Mouse (Mus musculus) mouse trophoblast stem cell (cell line): ENCODE measurements around the gene Cnn1.

Experiments
- in situ Hi-C, 2 experiments: fragments of 300-500 bp; cut with MseI, MboI; formaldehyde crosslinking; loops; 2 replicates in 1 of 2; 3 replicates in 1 of 2; pipeline ENCODE4 v1.15.1; 2025

Gene Cnn1

DNA sequence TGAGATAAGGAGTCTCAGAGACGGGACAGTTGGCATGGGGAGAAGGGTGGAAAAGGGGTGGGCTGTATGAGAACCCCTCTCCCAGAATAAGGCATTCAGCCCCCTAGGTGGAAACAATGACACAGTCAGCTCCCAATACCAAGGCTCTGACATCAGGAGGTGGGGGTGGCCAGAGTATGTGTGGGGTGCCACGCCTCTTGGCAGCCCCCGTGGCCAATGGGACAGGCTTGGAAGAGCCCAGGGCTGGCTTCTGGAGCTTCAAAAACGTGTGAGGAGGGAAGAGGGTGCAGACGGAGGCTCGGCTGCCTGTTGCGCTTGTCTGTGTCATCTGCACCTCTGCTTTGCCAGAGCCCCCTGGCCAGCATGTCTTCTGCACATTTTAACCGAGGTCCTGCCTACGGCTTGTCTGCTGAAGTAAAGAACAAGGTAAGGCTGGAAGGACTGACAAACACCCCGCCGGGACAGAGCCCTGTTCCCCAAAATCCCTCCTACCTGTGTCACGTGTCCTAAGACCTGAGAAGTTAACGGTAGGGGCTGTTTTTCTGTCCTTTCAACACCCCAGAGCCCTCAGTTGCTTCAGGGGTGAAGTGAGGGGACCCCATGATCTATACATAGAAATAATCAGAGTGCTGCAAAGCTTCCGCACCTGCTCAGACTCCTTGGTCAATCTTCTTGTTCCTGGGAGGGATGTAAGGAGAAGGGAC lies at the start of gene Cnn1:
Gene Cnn1 (plus strand): TSS at position 224 of the 704 bp plus-strand sequence.
- in situ Hi-C loops, result no loop called here

DNA sequence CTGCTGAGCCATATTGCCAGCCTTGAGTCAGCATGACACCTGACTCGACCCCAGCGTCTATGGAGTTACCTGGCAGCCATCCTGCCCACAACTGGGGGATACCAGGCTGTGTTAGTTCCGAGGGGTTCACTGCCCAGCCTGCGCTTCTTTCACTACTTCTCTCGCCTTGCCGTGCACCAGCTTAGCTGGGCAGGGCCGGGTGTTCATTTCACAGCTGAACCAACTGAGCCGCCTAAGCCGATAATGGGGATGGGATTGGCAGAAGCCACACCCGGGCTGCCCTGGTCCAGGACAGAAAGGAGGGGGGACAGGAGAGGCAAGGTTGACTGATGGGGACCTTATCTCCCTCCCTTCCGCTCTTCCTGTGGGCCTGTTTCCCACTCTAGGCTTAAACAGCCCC lies 49.7 kb upstream of the Cnn1 start:
- in situ Hi-C loops, result no loop called here

DNA sequence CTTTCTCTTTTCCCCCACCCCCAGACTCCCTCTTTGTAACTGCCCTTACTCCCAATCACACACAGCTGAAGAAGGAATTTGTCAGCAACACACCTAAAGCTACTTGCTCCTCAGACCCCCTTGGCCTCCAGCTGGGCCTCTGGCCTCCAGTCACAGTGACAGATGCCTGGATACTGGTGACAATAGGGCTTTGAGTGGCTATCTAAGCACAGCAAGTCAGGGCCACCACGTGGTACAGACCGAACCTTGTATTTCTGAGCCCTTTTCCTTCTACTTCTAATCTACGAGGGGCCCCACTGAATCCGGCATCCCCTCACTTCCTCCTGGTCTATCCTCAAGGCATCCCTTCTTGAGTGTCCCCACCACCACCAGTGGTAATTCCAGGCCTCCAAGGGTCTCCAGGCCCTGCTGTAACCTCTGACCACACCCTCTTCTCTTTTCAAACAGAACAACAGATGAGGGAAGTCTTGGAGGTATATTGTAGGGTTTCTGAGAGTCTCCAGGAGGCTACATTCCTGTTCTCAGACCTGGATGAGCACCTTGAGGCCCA lies 49.2 kb upstream of the Cnn1 start:
- in situ Hi-C loops, result no loop called here

DNA sequence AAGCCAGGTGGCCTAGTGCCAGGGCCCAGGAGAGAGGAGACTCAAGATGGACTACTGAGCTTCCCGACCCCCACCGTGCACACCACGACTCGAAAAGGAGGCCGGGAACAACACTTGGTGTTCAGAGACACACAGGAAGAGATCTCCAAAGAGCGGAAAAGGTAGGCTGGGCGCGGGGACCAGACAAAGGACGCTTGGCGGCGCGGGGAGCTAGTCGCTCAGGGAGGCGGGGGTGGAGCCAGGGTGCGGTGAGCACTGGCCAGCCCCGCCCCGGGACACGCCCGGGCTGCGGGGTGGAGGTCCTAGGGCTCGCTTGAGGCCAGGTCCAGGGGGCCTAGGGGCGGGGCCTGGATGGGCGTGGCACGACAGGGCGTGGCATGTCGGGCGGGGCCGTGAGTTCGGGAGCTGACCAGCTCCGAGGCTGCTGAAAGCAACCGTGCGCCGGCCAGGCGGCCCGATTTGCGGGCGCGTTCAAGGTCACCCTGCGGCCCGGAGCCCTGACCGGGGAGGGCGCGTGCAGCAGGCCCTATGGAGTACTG lies 48.6 kb upstream of the Cnn1 start:
- in situ Hi-C loops, result no loop called here

DNA sequence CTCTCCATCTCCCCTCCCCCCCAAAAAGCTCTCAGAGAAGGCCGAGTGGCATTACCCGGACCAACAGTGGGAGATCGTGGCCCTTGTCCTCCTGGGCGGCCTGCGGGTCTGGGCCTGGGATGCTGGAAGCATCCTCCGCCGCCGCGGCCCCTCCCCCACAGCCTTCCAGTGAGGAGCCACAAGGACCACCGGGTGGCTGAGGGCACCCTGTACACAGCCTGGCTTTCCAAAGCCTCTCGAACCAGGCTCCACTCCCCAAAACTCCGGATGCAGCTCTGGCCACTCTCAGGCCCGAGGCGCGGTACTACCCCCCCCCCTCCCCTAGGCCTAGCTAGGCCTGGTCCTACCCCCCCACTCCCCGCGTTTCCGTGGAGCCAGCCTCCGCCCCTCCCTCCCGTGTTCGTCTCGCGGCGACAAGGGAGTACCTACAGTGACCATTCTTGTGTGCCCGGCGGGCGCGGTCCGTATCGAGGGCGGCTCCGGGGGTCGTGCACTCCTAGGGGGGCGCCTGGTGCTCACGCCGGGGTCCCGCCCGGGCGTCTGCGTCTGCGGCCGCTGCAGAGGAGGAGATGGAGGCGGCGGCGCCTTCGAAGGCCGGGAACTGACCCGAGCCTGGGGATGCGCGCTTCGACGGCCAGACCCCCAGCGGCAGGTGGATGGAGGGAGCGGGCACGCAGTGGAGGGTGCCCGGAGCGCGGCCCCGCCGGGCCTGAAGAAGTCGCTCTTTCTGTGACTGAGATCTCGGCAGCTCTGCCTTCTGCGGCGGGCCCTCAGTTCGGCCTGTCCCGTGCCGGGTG lies 47.7 kb upstream of the Cnn1 start:
- in situ Hi-C loops, result no loop called here

DNA sequence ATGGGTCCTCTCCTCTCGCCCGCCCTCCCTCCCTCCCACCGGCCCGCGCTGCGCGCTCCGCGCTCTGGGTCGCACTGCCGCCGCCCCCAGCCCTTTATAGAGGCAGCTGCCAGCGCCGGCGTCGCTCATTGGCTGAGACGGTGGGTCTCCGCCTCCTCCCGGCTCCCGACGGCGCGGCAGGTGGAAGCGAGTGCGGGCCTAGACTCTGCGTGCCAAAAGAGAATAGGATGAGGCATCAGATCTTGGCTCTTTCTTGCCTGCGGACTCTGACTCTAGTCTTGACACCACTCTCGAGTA lies 47.1 kb upstream of the Cnn1 start, which contains the start of gene Elavl3:
Gene Elavl3 (minus strand): TSS at position 66 of the 297 bp plus-strand sequence.
- in situ Hi-C loops, result no loop called here

DNA sequence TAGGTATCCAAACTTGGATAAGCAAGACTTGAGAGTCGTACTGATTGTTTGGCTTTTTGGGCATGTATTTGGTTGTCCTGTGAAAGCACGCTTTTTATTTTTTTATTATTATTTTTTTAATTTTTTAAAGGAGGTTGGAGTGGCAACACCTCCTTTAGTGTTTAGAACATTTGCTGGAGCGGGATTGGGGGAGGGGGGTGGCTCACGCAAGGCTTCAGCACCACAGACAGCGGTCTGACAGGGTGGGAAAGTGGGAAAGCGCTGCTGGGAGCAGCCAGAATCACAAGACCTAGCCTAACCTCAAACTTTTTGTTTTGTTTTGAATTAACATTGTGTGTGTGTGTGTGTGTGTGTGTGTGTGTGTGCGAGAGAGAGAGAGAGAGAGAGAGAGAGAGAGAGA lies 45.4 kb upstream of the Cnn1 start:
- in situ Hi-C loops, result no loop called here

DNA sequence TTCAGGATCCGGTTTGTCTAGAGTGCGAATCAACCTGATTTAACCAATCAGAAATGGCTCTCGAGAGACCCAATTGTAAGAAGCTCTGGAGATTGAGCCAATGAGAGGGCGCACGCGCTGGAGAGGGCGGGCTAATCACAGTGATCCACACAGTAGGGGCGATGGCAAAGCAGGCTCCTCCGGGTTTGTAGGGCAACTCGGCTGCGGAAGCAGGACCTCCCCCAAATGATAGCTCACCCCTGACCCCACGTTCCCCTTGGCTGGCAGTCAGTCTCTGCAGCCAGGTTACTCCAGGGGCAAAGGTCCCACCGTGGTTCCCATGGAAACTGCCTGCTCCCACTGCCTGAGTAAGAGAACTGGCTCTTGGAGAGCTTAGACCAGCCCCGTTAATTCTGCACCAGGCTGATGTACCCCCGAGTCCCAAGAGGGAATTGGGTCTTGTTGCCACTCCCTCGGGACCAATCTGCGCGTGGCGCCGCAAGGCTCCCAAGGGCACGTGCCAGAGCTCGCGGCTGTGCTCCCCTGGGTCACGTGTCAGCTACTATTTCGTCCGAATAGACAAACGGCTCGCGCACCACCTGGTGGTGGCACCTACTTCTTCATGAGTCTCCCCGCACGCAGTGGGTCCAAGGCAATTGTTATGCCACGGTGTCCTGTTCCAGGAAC lies 44.5 kb upstream of the Cnn1 start:
- in situ Hi-C loops, result loop anchor here in 1 of 2 experiments (5.0 kb wide), 1 partner anchor 77 kb away; no protein-coding TSS in a partner anchor

DNA sequence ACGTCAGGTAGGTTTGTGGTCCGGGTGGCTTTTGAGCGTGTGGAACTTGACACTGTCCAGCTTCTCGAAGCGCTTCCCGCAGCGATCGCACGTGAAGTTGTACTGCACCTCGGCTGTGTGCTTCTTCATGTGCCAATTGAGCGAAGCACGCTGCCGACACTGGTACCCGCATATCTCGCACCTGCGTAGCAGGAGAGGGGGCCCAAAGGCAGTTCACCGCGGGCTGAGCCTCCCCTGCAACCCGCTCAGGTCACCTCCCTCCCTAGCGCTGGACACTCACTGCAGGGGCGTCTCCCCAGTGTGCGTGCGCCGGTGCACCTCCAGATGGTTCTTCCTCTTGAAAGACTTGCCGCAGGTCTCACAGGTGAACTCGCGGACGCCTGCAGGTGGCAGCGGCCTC lies 43.3 kb upstream of the Cnn1 start:
- in situ Hi-C loops, result loop anchor here in 1 of 2 experiments (5.0 kb wide), 1 partner anchor 78 kb away; no protein-coding TSS in a partner anchor

DNA sequence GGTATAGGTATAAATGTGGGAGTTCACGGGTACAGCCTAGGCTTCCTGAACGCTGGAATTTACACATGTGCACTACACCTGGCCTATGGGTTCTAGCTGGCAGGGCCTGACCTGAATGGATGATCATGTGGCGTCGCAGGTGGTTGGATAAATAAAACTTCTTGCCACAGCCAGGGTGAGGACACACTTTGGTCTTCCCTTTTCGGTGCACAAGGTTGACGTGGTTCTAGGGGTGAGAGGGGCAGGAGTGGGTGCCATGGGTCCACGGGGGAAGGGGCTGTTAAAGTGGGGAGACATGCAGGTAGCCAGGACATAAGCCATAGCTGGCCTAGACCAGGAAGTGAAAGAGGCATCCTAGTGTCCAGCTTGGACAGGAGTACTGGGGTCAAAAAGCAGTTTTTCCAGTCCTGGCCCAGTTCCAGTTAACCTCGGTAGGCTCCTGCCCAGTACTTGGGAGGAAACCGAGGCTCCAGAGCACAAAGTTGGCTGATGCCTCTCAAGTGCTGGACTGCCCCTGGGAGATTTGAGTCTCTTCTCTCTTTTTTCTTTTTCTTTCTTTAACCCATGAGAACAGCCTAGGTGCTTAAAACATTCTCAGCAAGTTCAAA lies 42.6 kb upstream of the Cnn1 start:
- in situ Hi-C loops, result loop anchor here in 1 of 2 experiments (5.0 kb wide), 1 partner anchor 79 kb away; no protein-coding TSS in a partner anchor

DNA sequence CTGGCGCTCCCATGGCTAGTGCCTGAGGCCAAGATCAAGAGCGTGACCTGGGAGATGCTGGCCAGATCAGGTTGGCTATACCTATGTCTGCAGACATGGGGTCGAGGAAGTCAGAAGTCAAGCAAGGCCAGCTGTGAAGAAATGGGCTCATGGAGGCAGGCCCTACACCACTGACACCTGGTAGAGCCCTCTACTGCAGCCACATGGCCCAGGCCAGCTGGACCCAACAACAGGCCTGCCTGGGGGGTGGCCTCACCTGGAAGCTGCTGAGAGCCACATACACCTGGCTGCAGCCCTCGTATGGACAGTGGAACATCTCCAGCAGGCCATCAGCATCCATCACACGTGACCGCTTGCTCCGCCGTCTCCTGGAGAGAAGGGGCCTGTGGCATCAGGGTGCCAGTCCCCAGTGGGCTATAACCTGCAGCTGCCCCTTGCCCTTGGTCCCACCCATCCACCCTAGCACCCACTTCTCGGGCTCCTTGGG lies 41.9 kb upstream of the Cnn1 start:
- in situ Hi-C loops, result loop anchor here in 1 of 2 experiments (5.0 kb wide), 1 partner anchor 80 kb away; no protein-coding TSS in a partner anchor

DNA sequence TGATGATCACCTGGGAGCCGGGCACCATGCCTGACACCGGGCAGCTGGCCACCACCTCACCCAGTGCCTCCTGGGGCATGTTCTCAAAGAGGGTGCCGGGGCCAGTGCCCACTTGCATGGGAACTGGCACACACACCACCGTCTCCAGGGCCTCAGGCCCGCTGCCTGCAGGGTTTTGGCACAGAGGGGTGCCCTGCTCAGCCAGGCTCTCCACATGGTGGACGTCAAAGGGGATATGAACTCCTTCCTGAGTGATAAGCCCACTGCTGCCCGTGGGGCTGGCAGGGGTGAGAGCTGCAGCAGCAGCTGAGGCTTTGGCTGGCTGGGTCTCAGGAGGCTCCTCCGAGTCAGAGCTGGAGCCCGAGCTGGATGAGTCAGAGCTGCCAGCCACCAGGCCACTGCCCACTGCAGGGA lies 41.0 kb upstream of the Cnn1 start:
- in situ Hi-C loops, result loop anchor here in 1 of 2 experiments (5.0 kb wide), 1 partner anchor 81 kb away; no protein-coding TSS in a partner anchor

DNA sequence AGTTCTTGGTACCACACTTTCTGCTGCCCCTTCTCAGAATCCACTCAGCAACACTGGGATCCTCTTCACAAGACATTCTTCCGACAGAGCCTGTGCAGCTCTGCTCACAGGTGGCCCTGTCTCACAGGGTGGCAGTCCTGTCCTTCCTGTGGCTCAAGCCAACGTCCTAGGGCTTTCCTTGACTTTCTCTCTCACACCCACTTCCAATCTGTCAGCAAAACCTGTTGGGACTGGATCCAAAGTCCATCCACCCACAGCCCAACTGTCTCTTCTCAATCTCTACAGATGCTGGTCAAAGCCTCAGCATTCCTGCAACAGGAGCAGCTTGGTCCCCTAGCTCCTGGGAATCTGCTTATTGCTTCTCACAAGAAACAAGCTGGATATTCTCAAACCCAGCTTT lies 37.7 kb upstream of the Cnn1 start:
- in situ Hi-C loops, result loop anchor here (10.0 kb wide), 1 partner anchor 83 kb away; no protein-coding TSS in a partner anchor

DNA sequence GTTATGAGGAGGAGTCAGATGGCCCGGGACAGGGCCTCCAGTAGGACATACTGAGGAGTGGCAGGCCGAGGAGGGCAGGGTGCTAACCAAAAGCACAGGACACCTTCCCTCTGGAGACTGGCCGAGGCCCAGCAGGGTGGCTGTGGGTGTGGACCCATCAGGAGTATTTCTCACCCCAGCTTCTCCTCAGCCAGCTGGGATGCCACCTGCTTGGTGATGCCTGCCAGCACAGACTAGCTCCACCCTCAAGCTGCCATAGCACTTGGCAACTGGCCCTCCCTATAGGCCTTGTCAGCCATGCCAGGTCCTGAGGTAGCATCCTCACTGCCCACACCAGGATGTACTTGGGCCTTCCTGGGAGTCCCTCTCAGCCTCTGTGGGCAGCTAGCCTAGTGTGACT lies 34.7 kb upstream of the Cnn1 start:
- in situ Hi-C loops, result loop anchor here (10.0 kb wide), 1 partner anchor 80 kb away; no protein-coding TSS in a partner anchor

DNA sequence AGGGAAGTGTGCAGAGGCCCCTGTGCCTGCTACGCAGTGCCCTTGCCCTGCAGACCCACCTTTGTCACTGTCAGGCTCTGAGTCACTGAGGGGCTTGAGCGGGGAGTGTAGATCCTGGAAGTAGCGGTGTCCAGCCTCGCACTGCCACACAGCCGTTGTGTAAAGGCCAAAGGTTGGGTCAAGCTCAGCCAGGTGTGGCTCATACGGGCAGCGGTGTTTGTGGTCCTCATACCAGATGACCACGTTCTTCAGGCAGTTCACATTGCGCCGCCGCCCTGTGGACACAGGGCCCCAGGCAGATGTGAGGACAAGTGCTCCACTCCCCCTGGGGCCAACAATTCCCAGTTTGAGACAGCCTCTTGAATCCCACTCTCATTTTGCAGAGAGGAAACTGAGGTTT lies 33.4 kb upstream of the Cnn1 start:
- in situ Hi-C loops, result loop anchor here (10.0 kb wide), 1 partner anchor 79 kb away; no protein-coding TSS in a partner anchor

DNA sequence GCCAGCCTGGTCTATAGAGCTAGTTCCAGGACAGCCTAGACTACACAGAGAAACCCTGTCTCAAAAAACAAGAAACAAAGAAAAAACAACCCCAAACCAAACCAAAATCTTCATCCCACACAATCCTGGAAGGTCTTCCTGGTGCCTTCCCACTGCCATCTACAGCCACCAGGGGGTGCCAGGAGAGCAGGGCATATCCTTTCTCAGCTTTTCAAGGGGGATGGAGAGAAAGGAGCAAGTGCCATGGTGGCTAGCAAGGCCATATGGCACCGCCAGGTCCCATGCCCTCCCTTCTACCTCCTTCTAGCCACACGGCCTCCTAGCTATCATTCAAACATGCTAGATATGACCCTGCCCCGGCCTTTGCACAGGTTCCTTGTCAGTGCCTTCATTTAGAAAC lies 32.6 kb upstream of the Cnn1 start:
- in situ Hi-C loops, result loop anchor here (10.0 kb wide), 1 partner anchor 78 kb away; no protein-coding TSS in a partner anchor

DNA sequence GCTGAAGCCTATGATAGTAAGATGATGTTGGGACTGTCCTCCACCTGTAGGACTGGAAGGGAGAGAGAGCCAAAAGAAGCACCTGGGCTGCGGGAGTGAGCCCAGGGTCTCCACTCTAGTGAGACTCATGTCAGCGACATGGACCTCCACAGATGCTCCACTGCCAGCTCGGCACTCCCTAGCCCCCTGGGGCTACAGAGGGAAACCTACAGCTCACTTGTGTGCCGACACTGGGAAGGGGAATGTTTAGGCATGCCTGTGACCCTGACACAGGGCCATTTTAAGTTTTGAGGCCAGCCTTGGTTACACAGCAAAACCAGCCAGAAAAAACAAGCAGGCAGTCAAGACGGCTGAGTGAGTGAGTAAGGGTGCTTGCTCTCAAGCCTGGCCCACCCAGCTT lies 31.8 kb upstream of the Cnn1 start:
- in situ Hi-C loops, result loop anchor here (10.0 kb wide), 1 partner anchor 78 kb away; no protein-coding TSS in a partner anchor

DNA sequence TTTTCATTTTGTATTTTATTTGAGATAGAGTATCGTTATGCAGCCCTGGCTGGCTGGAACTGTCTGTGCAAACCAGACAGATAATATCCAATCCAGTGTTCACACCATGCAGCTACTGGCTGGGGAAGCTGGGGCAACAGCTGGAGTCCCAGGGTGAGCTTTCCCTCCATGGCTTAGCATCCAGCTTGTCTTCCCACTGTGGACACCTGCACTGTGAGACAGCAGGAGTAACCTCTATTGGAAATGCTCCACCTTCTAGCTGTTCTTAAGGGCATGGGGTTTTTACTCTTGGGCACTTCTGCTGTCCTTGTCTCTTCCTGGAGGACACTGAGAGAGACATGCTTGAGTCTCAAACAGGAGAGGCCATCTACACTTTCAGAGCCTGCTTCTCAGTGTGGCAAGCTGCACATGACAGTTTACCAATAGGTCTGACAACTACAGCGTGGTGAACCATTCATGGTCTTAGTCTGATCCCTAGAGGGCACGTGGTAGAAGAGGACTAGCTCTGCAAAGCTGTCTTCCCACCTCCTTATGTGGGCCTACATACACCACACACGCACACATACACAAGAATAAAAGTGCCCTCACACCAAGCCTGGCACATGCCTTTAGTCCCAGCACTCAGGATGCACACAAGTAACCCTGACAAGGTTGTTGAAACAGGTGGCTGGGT lies 29.0 kb upstream of the Cnn1 start:
- in situ Hi-C loops, result loop anchor here (10.0 kb wide), 1 partner anchor 75 kb away; no protein-coding TSS in a partner anchor

DNA sequence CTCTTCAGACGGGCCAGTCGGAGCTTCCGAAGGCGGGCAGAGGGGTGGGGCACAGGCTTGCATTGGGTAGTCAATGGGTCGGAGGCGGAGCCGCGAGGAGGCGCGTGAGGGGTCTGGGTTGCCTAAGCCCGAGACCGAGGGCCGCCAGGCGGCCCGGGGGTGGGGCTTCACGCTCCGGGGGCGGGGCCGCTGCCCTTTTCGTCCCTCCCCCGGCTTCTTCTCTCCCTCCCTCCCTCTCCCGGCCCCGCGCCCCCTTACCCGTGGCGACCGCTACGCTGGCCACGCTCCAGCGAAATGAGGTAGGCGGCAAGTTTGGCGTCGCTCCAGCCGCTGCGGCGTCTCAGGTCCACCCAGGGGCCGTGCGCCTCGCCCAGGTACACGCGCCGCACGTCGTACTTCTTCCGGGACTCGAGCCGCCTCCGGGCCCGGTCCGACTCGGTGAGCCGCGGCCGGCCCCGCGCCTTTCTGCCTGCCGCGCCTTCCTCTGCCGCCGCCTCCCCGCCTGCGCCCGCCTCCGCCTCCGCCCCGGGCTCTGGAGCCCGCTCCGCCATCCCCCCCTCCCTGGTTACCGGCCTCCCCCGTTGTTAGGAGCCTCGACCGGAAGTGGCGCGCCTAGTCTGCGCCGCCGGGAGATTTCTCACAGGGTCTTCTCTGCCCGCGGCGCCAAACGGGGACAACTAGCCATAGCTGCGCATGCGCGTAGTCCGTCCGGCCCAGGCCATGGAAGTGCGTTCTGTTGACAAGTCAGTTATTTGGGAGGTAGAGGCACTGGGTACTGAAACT lies 28.0 kb upstream of the Cnn1 start, which contains the start of the genes Gm49318 and Zfp653:
Gene Gm49318 (minus strand): TSS at position 469 of the 783 bp plus-strand sequence.
Gene Zfp653 (minus strand): TSS at position 586 of the 783 bp plus-strand sequence.
- in situ Hi-C loops, result no loop called here
